Mouse (Mus musculus) B cell, adult 2 months (primary cell): ENCODE measurements around the gene Pramef12.
"Not testable (repeated sequence)": the region's sequence is repeated elsewhere in the genome, so short reads cannot be mapped to it uniquely, and the experiment has no call there.

Experiments
- DNase-seq, 2 experiments: peaks; one replicate each; pipeline ENCODE4 v3.0.0; 2022

Pramef12 gene

GRCm38 (mm10) chr4:144408290-144408689 lies at the start of gene Pramef12:
Gene Pramef12 (minus strand): TSS chr4:144408464.
- DNase-seq, result no peak

DNA sequence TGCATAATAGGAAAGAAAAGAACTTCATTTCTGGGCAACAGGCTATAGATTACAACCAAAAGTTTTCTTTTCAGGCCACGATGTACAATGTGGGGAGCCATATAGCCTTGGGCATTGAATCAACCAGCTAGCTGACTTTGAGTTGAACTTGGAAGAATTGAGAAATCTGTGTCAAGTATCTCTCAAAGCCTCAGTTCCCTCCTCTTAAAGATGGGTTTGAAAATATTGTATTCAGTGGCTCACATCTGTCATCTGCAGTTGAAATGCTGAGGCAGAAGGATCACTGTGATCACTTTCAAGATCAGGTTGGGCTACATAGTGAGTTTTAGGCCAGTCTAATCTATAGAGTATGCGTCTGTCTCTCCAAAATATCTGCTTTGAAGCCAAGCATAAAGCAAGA lies 45.0 kb upstream of the Pramef12 start, which contains the start of gene Gm9944:
Gene Gm9944 (minus strand): TSS at position 101 of the 400 bp plus-strand sequence.
- DNase-seq, result no peak

- no peak for DNase-seq
These were observed 40.3 kb upstream of the Pramef12 start for GRCm38 (mm10) chr4:144448546-144448945.

DNA sequence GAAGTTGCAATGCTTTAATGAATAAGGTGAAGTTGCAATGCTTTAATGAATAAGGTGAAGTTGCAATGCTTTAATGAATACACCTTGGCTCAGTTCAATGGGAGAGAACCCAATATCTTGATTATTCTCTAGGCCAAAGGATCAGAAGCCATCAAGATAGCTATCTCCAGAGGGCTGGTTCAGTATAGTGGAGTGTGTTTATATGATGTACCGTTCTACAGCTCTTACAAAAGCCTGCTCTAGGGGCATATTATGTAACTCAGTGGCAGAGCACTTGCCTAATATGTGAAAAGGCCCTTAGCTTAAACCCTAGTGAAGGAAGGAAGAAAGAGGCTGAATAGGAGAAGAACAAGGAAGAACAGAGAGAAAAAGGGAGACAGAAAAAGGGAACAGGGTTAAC lies 33.3 kb upstream of the Pramef12 start:
- DNase-seq, result no peak

- DNase-seq, result no peak
These were observed 32.8 kb upstream of the Pramef12 start for GRCm38 (mm10) chr4:144441095-144441494.

DNA sequence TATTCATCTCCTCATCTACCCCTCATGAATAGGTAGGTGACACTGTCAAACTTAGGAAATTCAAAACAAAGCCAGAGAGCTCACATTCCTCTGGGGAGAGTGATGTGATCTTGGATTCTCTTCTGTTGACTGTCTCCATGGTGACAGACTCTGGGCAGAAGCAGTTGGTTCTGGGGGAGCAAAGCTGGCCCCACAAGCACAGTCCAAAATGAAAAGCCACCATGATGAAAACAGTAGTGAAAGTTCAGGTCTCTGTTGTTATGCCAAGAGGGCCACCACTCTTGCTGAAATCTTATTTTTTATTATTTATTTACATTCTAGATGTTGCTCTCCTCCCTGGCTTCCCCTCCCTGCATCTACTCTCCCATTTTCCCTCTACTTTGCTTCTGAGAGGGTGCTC lies 30.4 kb upstream of the Pramef12 start, which contains the start of gene 1700012P22Rik:
Gene 1700012P22Rik (minus strand): TSS at position 101 of the 400 bp plus-strand sequence.
- DNase-seq, result no peak

DNA sequence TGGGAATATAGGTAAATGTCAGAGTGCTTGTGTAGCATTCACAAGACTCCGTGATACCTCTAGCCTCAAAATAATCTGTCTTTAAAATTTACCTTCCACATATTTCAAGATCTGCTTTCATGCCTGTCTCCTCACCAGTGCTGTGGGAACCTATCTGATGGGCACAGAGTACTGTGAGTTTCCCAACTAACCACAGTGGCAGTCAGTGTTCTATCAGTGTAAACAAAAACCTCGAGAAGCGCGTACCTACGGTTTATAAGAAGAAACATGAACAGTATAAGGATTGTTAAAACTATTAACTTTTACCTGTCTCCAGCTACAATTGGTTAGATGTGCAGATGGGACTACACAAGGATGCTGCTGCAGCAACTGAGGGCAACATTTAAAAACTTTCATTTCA lies 25.0 kb upstream of the Pramef12 start:
- DNase-seq, result no peak

- no peak for DNase-seq
These were observed 22.5 kb upstream of the Pramef12 start for GRCm38 (mm10) chr4:144430723-144431122.

- DNase-seq, result no peak
These were observed 20.6 kb upstream of the Pramef12 start for GRCm38 (mm10) chr4:144428868-144429267.

- DNase-seq, result no peak
These were observed 16.3 kb upstream of the Pramef12 start for GRCm38 (mm10) chr4:144424590-144424989.

- no peak for DNase-seq
These were observed 12.4 kb upstream of the Pramef12 start for GRCm38 (mm10) chr4:144420644-144421043.

- DNase-seq, result no peak
These were observed 2.0 kb downstream of the Pramef12 start for GRCm38 (mm10) chr4:144406261-144406660.

- no peak for DNase-seq
These were observed 3.7 kb downstream of the Pramef12 start for GRCm38 (mm10) chr4:144404456-144405086.

DNA sequence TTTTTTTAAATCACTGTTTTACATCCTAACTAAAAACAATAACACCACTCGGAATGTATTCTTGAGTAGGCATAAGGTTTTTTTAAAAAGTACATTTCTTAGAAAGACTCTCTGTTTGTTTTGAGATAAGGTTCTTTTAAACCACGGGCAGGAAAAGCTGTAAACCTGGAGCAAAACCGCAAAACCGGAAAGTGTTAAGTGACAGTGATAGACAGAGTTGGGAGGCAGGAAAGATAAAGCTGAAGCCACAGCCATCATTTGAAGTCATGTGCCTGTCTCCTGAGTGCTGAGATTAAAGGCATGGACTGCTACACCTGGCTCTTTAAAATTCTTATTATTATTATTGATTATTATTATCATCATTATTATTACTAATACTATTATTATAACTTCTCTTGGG lies 5.6 kb downstream of the Pramef12 start:
- DNase-seq, result no peak

- DNase-seq, result no peak
These were observed 11.9 kb downstream of the Pramef12 start for GRCm38 (mm10) chr4:144396316-144396715.

DNA sequence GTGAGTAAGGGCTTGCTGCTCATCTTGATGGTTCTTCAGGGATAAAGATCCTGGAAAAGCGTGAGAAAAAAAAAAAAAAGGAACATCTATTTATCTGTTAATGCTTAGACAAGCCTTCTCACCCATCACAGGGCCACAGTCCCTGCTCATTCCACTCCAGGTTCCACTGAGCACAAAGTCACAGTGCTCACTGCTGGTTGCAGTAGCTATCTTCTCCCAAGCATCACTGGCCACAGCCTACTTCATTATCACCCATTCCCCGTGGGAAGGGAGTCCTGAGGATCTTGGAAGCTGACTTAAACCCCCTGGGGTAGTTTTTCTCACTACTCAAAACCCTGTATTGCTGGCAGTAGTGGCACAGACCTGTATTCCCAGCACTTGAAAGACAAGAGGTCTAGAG lies 30.4 kb downstream of the Pramef12 start, which contains the start of gene Pramef20:
Gene Pramef20 (minus strand): TSS at position 23 of the 400 bp plus-strand sequence.
- DNase-seq, result no peak

GRCm38 (mm10) chr4:144357642-144358041 lies 50.6 kb downstream of the Pramef12 start, which contains the start of gene Gm13119:
Gene Gm13119 (plus strand): TSS chr4:144357942.
- not testable (repeated sequence) for DNase-seq
